Mouse (Mus musculus): ENCODE measurements around the gene Alpk1. TPM values are rescaled to one million over a fixed set of nuclear protein-coding genes. Genes with fewer than 3 reads are reported as not detected.

Gene Alpk1
- polyA plus RNA-seq, 1 experiment from 2014 or later, result 0.61 TPM

GRCm38 (mm10) chr3:127625701-127626399 is 154.5 kb downstream of the Alpk1 start:
- Histone ChIP-seq H3K36me3 (ENCODE audit: insufficient read depth, low read length) (no peaks in the 10 kb centered on the region), H3K27ac (no peak overlapping the region), H3K4me1 (replicated peaks; ENCODE audit: insufficient read depth, low read length) (no peaks in the 10 kb centered on the region), H3K27me3 (ENCODE audit: insufficient read depth, low read length) (peaks cover 55% of the 10 kb centered on the region), H3K4me2 (ENCODE audit: low read length) (peak overlapping the region; percentile 56), H3K4me3 (replicated peaks; ENCODE audit: low read depth, low read length) (peak overlapping the region; percentile 29), H3K9ac (ENCODE audit: low read depth, low read length) (no peak overlapping the region), H3K9me3 (replicated peaks; ENCODE audit: low read length) (no peaks in the 10 kb centered on the region)
- TF ChIP-seq CTCF (IDR thresholded peaks at IDR 0.05; ENCODE audit: low read depth), result 0 out of 2 replicates have a peak, but pooled peaks have one; percentile 4
- DNase-seq (ENCODE audit: low spot score) (no peak), ATAC-seq (replicated peaks; ENCODE audit: low FRiP score, low read depth) (no peak)
- WGBS, result 2% methylated on average over 28 of the region's 28 CpGs

DNA sequence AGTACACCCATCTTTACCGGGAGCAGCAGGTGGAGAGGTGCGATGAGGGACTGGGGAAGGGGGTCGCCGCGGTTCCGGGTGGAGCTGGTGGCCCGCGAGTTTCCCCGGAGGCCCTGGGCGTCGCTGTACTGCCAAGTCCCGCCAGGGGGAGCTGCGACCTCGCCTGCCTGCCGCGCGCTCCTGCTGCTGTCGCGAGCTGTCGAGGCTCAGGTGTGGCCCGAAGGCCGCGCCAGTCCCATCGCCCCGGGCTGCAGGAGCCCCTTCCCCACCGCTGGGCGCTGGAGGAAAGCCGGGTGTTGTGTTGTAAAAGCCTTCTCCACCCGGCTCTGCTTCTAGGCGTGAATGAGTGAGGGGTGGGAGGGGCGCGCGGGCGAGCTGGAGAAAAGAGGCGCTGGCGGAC is 155.0 kb downstream of the Alpk1 start:
- DNase-seq (ENCODE audit: low spot score) (peak; percentile 71), ATAC-seq (replicated peaks; ENCODE audit: low FRiP score, low read depth) (peak; percentile 64; the same call in 1 of the 2 replicates)
- WGBS, result under 1% methylated on average over 36 of the region's 36 CpGs
- no peak overlapping the region for H3K9ac ChIP-seq (ENCODE audit: low read depth, low read length)
- peak overlapping the region; percentile 56 for H3K4me2 ChIP-seq (ENCODE audit: low read length)
- H3K4me3 ChIP-seq (replicated peaks; ENCODE audit: low read depth, low read length), result peak overlapping the region; percentile 29
- H3K4me1 ChIP-seq (replicated peaks; ENCODE audit: insufficient read depth, low read length), result no peaks in the 10 kb centered on the region
- peaks cover 49% of the 10 kb centered on the region for H3K27me3 ChIP-seq (ENCODE audit: insufficient read depth, low read length)
- H3K36me3 ChIP-seq (ENCODE audit: insufficient read depth, low read length), result no peaks in the 10 kb centered on the region
- no peaks in the 10 kb centered on the region for H3K9me3 ChIP-seq (replicated peaks; ENCODE audit: low read length)
- TF ChIP-seq CTCF (IDR thresholded peaks at IDR 0.05; ENCODE audit: low read depth), result peak; percentile 88
- H3K27ac ChIP-seq, result no peak overlapping the region

Other genes with a start within 250 kb of the Alpk1 start
- gene Larp7, start 227.2 kb downstream of the Alpk1 start, polyA plus RNA-seq (2015; fragmentation: Nextera tagmentation; extraction: Ambion mirVana), result 46.1 and 52.2 TPM in 2 replicates
- 2.3 and 3.2 TPM in 2 replicates for gene Zgrf1, start 227.0 kb downstream of the Alpk1 start, polyA plus RNA-seq (2015; fragmentation: Nextera tagmentation; extraction: Ambion mirVana)
- not detected in 2 replicates for gene Neurog2, start 147.4 kb downstream of the Alpk1 start, polyA plus RNA-seq (2015; fragmentation: Nextera tagmentation; extraction: Ambion mirVana)
- 7.0 and 7.7 TPM in 2 replicates for gene Tifa, start 9.3 kb upstream of the Alpk1 start, polyA plus RNA-seq (2015; fragmentation: Nextera tagmentation; extraction: Ambion mirVana)
- gene Ap1ar, start 57.0 kb upstream of the Alpk1 start, polyA plus RNA-seq (2015; fragmentation: Nextera tagmentation; extraction: Ambion mirVana), result 39.6 and 40.2 TPM in 2 replicates
- 14.1 and 16.6 TPM in 2 replicates for gene Fam241a, start 115.8 kb upstream of the Alpk1 start, polyA plus RNA-seq (2015; fragmentation: Nextera tagmentation; extraction: Ambion mirVana)

Measured in kidney, postnatal 0 days (tissue).